Mouse (Mus musculus): ENCODE measurements at regions not wholly inside any gene's neighbourhood (a gene's known extent, or its start where the extent isn't known, plus 50 kb on each side); places are given as distances from the start of the nearest gene placed in this dataset.
"Not testable (repeated sequence)": the region's sequence is repeated elsewhere in the genome, so short reads cannot be mapped to it uniquely, and the experiment has no call there.

DNA sequence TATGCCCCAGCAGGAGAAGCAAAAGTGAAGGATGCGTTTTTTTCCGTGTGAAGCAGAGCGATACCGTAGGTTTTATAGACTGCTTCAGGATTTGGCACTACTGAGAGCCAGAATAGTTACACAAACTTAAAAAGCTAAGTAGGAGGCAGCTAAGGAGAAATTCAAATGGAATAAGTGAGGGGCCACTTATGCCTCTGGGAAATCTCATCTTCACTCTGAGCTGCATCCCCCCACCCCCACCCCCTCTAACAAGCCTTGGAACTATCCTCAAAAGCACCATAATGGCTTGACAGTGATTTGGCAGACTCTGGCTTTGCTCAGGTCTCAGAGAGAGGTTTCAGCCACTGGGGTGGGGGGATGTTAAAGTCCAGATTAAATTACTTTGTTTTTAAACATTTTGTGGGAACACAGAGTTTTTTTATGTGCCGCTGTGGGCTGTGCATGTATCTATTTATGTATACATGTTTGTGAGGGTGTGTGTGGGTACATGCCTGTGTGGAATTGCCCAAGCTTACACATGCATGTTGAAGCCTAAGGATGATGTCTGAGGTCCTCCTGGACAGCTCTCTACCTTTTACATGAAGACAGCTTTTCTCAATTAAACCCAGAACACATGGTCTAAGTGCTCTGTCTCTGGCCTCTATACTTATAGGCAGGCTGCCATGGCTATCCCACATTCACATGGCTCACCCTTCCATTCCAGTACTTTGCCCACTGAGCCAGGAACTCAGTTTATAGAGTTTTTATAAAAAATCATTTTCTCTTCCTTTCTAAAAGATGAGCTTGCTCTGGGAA, 396.6 kb downstream of the Epm2a start:
- H3K4me1 ChIP-seq (replicated peaks), result no peaks in the 10 kb centered on the region; the same call in 1 of the 2 replicates
- H3K4me2 ChIP-seq, result no peak overlapping the region
- H3K9me3 ChIP-seq, result no peaks in the 10 kb centered on the region
- ATAC-seq (ENCODE audit: low read depth), result no peak
- no peaks in the 10 kb centered on the region for H3K36me3 ChIP-seq
- 73% methylated on average over 5 of the region's 5 CpGs for WGBS
- H3K4me3 ChIP-seq, result no peak overlapping the region
- no peaks in the 10 kb centered on the region for H3K27me3 ChIP-seq
- no peak overlapping the region for H3K27ac ChIP-seq (replicated peaks)
- H3K9ac ChIP-seq, result no peak overlapping the region

DNA sequence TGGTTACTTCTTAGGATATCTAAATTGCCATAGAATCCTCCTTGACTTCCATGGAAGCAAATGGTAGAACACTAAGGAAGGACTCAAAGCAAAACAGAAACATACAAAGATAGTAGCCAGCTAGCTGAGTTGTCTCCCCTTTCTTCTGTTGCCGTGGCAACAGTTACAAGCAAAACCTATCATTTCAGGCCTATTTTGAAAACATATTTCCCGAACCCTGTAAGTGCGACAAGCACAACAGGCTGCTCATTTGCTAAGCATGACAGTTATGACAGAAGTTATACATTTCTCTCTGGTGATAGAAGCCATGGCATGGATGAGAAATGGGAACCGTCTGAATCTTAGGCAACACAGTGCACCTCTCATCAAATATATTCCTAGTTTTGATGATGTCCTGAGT, 402.4 kb downstream of the Epm2a start:
- Histone ChIP-seq H3K9ac (no peak overlapping the region), H3K4me2 (no peak overlapping the region), H3K27me3 (no peaks in the 10 kb centered on the region), H3K4me3 (no peak overlapping the region), H3K4me1 (replicated peaks) (no peaks in the 10 kb centered on the region), H3K36me3 (no peaks in the 10 kb centered on the region), H3K9me3 (no peaks in the 10 kb centered on the region), H3K27ac (replicated peaks) (no peak overlapping the region)
- no peak for ATAC-seq (ENCODE audit: low read depth)
- WGBS, result 90% methylated on average over 4 of the region's 4 CpGs

DNA sequence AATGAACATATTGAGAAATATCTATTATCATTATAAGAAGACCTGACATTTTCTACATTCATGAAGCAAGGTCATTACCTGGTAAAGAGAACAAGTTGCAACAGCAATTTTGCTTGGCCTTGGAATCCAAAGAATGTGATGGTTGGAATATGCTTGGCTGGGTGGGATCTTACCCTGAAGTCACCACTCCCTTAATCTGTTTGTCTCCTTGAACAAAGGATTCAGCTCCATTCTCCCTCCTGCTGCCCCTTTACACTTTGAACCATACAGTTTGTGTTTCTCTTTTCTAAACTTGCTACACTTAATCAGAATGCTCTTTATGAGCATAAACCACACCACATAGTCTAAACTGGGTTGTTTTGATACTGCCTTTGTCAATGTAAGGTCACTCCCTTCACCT, 403.8 kb downstream of the Epm2a start:
- ATAC-seq (ENCODE audit: low read depth), result no peak
- no peak overlapping the region for H3K4me3 ChIP-seq
- no peak overlapping the region for H3K4me2 ChIP-seq
- H3K4me1 ChIP-seq (replicated peaks), result no peaks in the 10 kb centered on the region
- no peaks in the 10 kb centered on the region for H3K36me3 ChIP-seq
- no peak overlapping the region for H3K9ac ChIP-seq
- H3K27ac ChIP-seq (replicated peaks), result no peak overlapping the region
- H3K27me3 ChIP-seq, result no peaks in the 10 kb centered on the region
- no peaks in the 10 kb centered on the region for H3K9me3 ChIP-seq

DNA sequence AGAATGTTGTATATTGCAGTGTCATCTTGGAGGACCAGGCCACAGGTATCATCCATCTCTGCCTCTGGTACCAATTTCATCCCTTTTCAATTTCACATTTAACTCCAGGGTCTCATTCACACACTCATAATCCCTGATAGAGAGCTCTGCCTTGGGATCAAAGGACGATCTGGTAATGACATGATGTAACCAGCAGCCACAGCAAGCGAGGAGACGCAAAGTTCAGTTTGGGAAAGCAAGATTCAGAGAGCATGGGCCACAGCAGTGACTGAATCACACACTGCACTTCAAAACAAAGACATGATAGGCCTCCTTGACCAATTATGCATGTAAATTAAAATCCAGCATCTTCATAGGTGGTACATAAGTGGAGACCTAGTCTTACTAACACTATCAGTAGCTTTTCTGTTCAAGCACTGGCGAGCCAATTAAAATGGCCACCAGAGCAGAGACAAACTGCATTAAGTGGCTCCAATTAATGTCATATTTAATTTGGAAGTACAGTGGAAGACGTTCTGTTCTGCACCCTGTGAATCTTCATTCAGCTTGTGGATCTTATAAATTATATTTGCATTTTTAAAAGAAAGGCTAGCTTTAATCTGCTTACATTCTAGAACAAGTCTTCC, 412.0 kb downstream of the Epm2a start:
- H3K4me3 ChIP-seq, result no peak overlapping the region
- 83% methylated on average over 5 of the region's 5 CpGs for WGBS
- H3K36me3 ChIP-seq, result no peaks in the 10 kb centered on the region
- no peak overlapping the region for H3K27ac ChIP-seq (replicated peaks)
- no peak overlapping the region for H3K9ac ChIP-seq
- H3K4me2 ChIP-seq, result no peak overlapping the region
- no peak for ATAC-seq (ENCODE audit: low read depth)
- H3K27me3 ChIP-seq, result no peaks in the 10 kb centered on the region
- no peaks in the 10 kb centered on the region for H3K4me1 ChIP-seq (replicated peaks)
- H3K9me3 ChIP-seq, result no peaks in the 10 kb centered on the region

DNA sequence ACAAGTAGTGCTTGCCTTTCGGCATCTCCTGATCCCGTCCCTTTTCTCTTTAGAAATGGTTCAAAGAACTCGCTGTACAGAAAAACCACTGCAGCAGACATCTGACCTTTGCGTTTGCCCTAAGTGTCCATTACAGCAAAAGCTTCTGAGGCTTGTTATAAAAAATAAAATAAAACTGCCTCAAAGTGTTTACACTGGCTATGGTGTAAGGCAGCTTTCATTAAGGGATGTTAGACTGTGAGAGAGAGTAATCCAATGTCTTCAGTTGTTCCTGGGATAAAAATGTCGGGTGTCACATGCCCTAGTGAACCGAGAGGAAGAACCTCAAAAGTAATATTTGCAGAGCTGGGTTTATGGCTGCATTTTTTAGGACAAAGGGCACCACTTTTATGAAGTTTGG, 434.7 kb downstream of the Epm2a start:
- peaks cover 3% of the 10 kb centered on the region; the same call in 1 of the 2 replicates for H3K9me3 ChIP-seq
- 88% methylated on average over 6 of the region's 6 CpGs for WGBS
- H3K27ac ChIP-seq (replicated peaks), result no peak overlapping the region
- H3K4me3 ChIP-seq, result no peak overlapping the region
- no peaks in the 10 kb centered on the region for H3K36me3 ChIP-seq
- no peaks in the 10 kb centered on the region for H3K27me3 ChIP-seq
- H3K4me2 ChIP-seq, result no peak overlapping the region
- ATAC-seq (ENCODE audit: low read depth), result no peak
- no peak overlapping the region for H3K9ac ChIP-seq
- no peaks in the 10 kb centered on the region for H3K4me1 ChIP-seq (replicated peaks)

DNA sequence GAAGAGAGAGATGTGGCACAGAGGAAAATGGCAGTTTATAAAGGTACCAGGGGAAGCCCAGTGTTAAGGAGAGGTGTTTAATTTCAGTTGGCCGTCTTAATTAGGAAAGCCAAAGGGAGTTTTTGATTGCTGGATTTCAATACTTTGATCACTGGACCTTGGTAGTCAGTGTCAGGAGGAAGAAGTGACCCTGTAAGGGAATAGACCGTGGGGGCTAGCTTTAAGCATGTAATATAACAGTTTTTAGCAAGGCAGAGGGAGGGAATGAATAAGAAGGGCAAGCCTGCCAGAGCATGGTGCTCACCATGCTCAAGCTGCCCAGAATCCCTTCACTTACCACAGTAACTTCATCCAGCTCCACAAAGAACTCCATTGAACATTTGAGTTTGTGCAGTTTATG, 437.1 kb downstream of the Epm2a start:
- ATAC-seq (ENCODE audit: low read depth), result no peak
- WGBS, result 79% methylated on average over 2 of the region's 2 CpGs

DNA sequence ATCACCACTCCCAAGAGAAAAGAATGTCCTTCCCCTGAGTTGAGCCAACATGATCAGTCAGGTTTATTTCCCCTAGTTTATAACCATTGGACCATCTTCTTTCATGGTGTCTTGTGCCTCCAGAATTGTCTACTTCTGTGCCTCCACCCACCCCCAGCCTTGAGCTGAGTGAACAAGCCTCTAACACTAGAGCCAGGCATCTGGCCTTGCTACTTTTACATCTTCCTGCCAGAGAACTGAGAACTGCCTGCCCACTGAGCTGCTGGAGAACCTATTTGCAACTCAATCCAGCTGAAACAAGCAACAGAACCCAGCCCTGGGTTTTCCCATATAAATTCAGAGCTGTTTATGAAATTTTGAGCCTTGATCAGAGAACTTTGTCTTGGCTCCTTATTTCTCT, 444.0 kb downstream of the Epm2a start:
- Histone ChIP-seq H3K9ac (no peak overlapping the region), H3K4me1 (replicated peaks) (no peaks in the 10 kb centered on the region), H3K36me3 (no peaks in the 10 kb centered on the region), H3K9me3 (no peaks in the 10 kb centered on the region), H3K4me3 (no peak overlapping the region), H3K27ac (replicated peaks) (no peak overlapping the region), H3K4me2 (no peak overlapping the region), H3K27me3 (no peaks in the 10 kb centered on the region)
- ATAC-seq (ENCODE audit: low read depth), result no peak

More for the DNA sequence above, 437.1 kb downstream of the Epm2a start:
- Histone ChIP-seq H3K4me1 (replicated peaks) (no peaks in the 10 kb centered on the region), H3K36me3 (no peaks in the 10 kb centered on the region), H3K4me2 (no peak overlapping the region), H3K4me3 (no peak overlapping the region), H3K27ac (replicated peaks) (no peak overlapping the region), H3K9ac (no peak overlapping the region), H3K9me3 (no peaks in the 10 kb centered on the region), H3K27me3 (no peaks in the 10 kb centered on the region)

DNA sequence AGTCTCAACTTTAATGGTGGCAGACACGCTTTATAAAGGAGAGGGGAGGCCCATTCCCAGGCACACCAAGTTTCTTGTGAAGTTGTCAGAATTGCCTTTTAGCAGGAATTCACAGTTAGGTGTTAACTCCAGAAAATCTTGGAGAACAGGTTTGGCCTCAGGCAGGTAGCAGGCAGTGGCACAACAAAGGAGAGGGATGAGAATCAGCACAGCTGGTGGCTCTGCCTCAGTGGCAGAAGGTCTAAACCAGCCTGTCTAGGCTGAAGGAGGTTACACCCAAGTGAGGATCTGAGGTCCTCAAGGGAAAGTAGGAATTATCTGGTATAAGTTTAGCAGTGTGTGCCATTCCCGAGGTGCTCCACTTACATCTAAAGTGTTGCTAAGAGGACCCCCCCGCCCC, 456.3 kb downstream of the Epm2a start:
- WGBS, result 87% methylated on average over 3 of the region's 3 CpGs
- no peak for ATAC-seq (ENCODE audit: low read depth)

DNA sequence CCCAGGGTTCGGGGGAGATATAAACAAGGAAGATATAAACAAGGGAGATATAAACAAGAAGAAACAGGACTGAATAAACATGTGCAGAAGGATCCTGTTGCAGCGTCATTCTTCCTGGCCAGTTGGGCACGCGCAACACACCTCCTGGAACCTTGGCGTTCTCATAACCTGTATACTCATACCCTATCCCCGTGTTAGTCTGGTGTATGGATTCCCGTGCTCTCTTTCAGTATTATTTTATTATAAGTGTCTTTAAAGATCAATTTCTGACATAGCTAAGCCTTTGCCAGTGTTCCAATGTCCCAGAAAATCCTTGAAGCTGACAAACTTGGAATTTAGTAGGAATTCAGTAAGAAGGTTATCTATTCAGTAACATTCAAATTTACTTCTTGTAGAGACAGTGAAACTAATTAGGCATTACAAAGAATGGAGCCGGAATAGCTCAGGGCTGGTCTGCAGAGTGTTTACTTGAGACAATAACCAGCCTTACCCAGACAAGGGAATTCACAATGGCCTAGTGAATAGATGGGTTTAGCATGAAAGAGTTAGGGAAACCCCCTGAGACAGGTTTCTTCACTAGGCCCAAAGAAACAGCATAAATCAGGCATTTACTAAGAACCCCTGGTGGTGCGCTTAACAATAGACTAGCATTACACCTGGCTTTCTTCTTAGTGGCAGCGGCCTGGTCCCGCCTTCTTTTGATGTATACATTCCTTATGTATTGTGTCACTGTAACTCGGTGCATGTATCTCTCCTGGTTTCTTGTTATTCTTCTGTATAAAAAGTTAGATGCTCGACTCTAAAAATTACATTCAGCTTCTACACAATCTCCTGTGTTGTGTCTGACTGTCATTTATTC, 458.4 kb downstream of the Epm2a start:
- not testable (repeated sequence) for H3K27me3 ChIP-seq; H3K36me3 ChIP-seq; ATAC-seq (ENCODE audit: low read depth); H3K27ac ChIP-seq (replicated peaks); H3K9me3 ChIP-seq; H3K9ac ChIP-seq; H3K4me2 ChIP-seq; H3K4me1 ChIP-seq (replicated peaks); H3K4me3 ChIP-seq
- 71% methylated on average over 13 of the region's 13 CpGs for WGBS

More for the DNA sequence above, 456.3 kb downstream of the Epm2a start:
- Histone ChIP-seq H3K27me3 (no peaks in the 10 kb centered on the region), H3K9me3 (no peaks in the 10 kb centered on the region; the same call in 1 of the 2 replicates), H3K4me2 (no peak overlapping the region), H3K4me1 (replicated peaks) (no peaks in the 10 kb centered on the region), H3K27ac (replicated peaks) (no peak overlapping the region), H3K36me3 (no peaks in the 10 kb centered on the region), H3K9ac (no peak overlapping the region), H3K4me3 (no peak overlapping the region)

DNA sequence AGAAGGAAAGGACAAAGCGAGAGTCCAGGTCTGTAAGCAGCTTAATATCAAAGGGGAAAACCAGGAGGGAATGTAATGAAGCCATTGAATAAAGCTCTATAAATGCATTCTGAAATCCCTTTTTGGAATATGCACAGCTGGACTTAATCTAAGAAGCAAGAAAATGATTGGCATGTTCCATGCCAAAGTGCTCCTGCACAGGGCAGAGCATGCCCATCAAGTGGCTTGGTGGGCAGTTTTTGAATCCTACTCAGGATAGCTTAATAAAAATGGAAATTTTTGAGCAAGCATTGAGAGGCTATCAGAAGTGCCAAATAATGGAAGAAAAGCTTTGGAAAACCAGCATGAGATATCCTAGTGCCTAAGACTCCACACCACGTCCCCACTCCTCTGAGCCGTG, 466.1 kb downstream of the Epm2a start:
- no peak overlapping the region for H3K4me2 ChIP-seq
- peaks cover 5% of the 10 kb centered on the region; the same call in 1 of the 2 replicates for H3K9me3 ChIP-seq
- H3K4me3 ChIP-seq, result no peak overlapping the region
- no peak overlapping the region for H3K27ac ChIP-seq (replicated peaks)
- H3K36me3 ChIP-seq, result no peaks in the 10 kb centered on the region
- H3K4me1 ChIP-seq (replicated peaks), result no peaks in the 10 kb centered on the region
- H3K9ac ChIP-seq, result no peak overlapping the region
- ATAC-seq (ENCODE audit: low read depth), result no peak
- whole genome bisulfite sequencing, result 91% methylated on average over 3 of the region's 3 CpGs
- H3K27me3 ChIP-seq, result no peaks in the 10 kb centered on the region

DNA sequence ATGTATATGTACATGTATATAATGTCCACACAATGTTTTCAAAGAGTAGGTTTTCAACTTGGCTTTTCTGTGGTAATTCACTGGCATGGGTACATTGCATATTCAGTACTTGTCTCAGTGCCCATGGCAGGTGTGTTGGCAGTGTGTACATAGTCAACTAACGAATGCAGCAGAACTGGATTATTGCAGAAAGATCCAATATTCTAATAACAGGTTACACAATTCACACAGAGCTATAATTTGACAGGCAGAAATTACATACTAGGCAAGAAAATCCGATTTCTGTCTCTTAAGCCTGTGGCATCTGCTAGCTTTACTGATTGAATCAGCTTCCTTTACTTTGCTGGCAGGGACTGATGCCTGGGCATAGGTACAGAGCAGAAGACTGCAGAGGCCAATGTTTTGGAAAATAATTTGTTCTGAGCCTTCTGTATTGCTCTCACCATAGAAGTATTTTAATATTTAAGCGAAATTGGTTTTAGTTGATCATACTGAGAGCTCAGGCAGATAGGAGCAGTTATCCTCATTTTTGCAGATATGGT, 479.3 kb downstream of the Epm2a start:
- no peaks in the 10 kb centered on the region for H3K4me1 ChIP-seq (replicated peaks)
- no peaks in the 10 kb centered on the region for H3K27me3 ChIP-seq
- no peaks in the 10 kb centered on the region for H3K36me3 ChIP-seq
- 85% methylated on average over 3 of the region's 3 CpGs for WGBS
- no peak overlapping the region for H3K27ac ChIP-seq (replicated peaks)
- no peak overlapping the region for H3K4me2 ChIP-seq
- H3K9ac ChIP-seq, result no peak overlapping the region
- ATAC-seq (ENCODE audit: low read depth), result no peak
- no peaks in the 10 kb centered on the region for H3K9me3 ChIP-seq
- no peak overlapping the region for H3K4me3 ChIP-seq

DNA sequence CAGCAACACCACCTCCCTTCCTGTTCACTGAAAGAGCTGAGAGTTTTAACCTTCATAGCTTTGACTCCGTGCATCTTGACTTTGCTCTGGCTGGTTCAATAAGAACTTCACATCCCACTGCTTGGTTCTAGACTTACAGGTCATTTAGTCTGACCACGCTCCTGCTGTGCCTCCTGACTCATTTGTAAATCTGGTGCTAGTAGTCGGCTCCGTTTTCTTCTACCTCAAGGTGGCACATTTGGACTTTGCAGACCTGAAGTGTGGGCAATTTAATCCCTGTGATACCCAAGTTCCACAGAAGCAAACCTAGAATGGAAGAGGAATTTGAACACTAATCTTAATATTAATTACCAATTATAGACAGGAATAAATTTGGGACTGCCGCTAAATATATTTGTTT, 497.9 kb downstream of the Epm2a start:
- no peak overlapping the region for H3K4me3 ChIP-seq
- 83% methylated on average over 5 of the region's 5 CpGs for WGBS
- no peaks in the 10 kb centered on the region for H3K9me3 ChIP-seq
- H3K4me2 ChIP-seq, result no peak overlapping the region
- no peaks in the 10 kb centered on the region for H3K4me1 ChIP-seq (replicated peaks)
- no peak overlapping the region for H3K27ac ChIP-seq (replicated peaks)
- ATAC-seq (ENCODE audit: low read depth), result no peak
- no peaks in the 10 kb centered on the region for H3K27me3 ChIP-seq
- H3K9ac ChIP-seq, result no peak overlapping the region
- no peaks in the 10 kb centered on the region for H3K36me3 ChIP-seq

All from neural tube, embryonic 13.5 days (tissue).